Mouse (Mus musculus) embryonic facial prominence, embryonic 10.5 days (tissue): Measurements from ENCODE around the gene Scgb1b30. TPM values are rescaled to one million over a fixed set of nuclear protein-coding genes. Genes with fewer than 3 reads are reported as not detected.
A peak's percentile ranks its signal among the peaks of the same experiment; 100 is the strongest.

Experiments used
- DNase-seq: peaks from one replicate; pipeline ENCODE4 v3.0.0-alpha.2; 2017; ENCODE audit warnings: low spot score
- H3K27ac ChIP-seq: fragments of 300-500 bp; sonication (generic); replicated peaks from 2 replicates; pipeline ENCODE4 v1.5.1; 2016; ENCODE audit warnings: mild to moderate bottlenecking
- H3K27me3 ChIP-seq: fragments of 300-500 bp; sonication (generic); replicated peaks from 2 replicates; pipeline ENCODE4 v1.6.1; 2016; ENCODE audit warnings: low read depth, mild to moderate bottlenecking; ENCODE audit not compliant: poor library complexity, severe bottlenecking
- H3K36me3 ChIP-seq: fragments of 300-500 bp; sonication (generic); replicated peaks from 2 replicates; pipeline ENCODE4 v1.6.1; 2016; ENCODE audit warnings: mild to moderate bottlenecking, moderate library complexity
- H3K4me1 ChIP-seq: fragments of 300-500 bp; sonication (generic); 2 replicates; pipeline ENCODE4 v1.6.1; 2016
- H3K4me3 ChIP-seq: fragments of 300-500 bp; sonication (generic); 2 replicates; pipeline ENCODE4 v1.5.1; 2016; ENCODE audit warnings: mild to moderate bottlenecking, moderate library complexity
- H3K9me3 ChIP-seq: fragments of 300-500 bp; sonication (generic); 2 replicates; pipeline ENCODE4 v1.6.1; 2016; ENCODE audit warnings: mild to moderate bottlenecking
- WGBS: fragments of 180-500 bp; shearing (Covaris S2); methylation state at CpG from one replicate; pipeline ENCODE4 v1.1.7; 2016; 5-methylcytosine and 5-hydroxymethylcytosine counted together
- polyA plus RNA-seq: library from polyadenylated mRNA; unstranded; fragments of >200 nt; fragmentation: Nextera tagmentation; extraction: Ambion mirVana; gene quantifications from 2 replicates; pipeline ENCODE4 v1.2.1, GENCODE M21; 2016

The Scgb1b30 gene
- polyA plus RNA-seq, 1 experiment from 2014 or later = not detected

DNA sequence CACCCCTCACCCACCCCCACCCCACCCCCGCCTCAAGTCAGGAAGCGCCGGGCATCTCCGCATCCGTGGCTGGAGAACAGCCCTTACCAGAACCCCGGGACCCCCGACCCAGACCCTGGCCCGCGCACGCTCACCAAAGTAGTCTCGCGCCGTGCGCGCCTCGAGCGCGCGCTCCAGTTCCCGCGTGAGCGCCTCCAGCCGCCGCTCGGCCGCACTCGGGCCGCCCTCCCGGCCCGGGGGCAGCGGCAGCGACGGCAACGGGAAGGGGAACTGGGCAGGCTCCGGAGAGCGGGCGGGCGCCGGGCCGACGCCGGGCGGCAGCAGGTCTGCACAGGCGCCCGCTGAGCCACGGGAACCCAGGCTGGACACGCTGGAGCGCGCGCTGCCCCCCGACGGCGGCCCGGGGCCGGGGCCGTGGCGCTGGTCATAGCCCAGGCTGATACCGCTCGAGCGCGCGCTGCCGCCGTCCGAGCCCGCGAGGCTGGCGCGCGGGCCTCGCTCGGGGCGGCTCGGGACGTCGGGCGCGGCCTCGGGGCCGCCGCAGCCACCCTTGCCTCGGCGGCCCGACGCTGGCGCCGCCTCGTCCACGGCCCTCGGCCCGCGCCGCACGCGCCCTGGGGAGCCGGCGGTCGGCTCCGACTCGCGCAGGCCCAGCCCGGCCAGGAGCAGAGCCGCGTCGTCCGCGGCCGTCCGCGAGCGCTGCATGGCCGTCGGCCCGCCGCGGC is 37.3 kb downstream of the Scgb1b30 start:
- Histone ChIP-seq H3K27ac (peak overlapping the region; percentile 95), H3K27me3 (no peaks in the 10 kb centered on the region), H3K9me3 (peaks cover 2% of the 10 kb centered on the region; the same call in 1 of the 2 replicates), H3K4me1 (peaks cover 25% of the 10 kb centered on the region), H3K4me3 (peak overlapping the region; percentile 87), H3K36me3 (peaks cover 18% of the 10 kb centered on the region)
- 2% methylated on average over 116 of the region's 116 CpGs for WGBS
- peak; percentile 80 for DNase-seq

DNA sequence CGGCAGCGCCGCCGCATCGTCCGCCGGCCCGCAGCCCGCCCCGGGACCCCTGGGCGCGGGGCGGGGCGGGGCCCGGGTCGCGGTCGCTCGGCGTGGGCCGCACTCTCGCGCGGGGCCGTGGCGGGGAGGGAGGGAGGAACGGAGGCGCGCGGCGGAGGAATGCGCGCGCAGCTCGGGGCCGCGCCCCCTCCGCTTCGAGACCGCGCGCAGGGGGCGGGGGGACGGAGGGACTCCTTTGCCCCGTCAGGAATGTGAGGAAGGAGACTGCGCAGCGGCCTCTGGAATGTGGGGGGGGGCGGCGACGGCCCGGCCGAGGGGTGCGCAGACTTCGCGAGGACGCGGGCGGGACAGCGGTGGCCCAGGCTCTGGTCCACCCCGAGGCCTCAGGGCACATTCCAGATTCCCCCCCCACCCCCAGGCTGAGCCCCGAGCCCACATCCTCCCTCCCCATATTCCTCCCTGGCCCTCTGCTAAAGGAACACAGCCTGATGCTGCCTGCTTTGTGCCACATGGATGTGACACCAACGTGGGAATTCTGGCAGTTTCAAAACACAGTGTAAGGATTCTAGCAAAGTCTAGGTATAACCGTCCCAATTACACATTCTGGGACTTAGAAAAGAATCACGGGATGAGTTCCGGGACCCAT is 38.0 kb downstream of the Scgb1b30 start, which contains the start of gene Wtip:
TSS of gene Wtip (minus strand) at position 152 of the 646 bp plus-strand sequence.
- H3K4me3 ChIP-seq = peak within 1 kb of the TSS; percentile 87
- peak within 1 kb of the TSS; percentile 95 for H3K27ac ChIP-seq
- no peaks in the 10 kb centered on the region for H3K27me3 ChIP-seq
- peaks cover 25% of the 10 kb centered on the region for H3K4me1 ChIP-seq
- H3K36me3 ChIP-seq = peaks cover 11% of the 10 kb centered on the region
- peak; percentile 94 for DNase-seq
- WGBS = 4% methylated on average over 64 of the region's 65 CpGs
- H3K9me3 ChIP-seq = no peaks in the 10 kb centered on the region

DNA sequence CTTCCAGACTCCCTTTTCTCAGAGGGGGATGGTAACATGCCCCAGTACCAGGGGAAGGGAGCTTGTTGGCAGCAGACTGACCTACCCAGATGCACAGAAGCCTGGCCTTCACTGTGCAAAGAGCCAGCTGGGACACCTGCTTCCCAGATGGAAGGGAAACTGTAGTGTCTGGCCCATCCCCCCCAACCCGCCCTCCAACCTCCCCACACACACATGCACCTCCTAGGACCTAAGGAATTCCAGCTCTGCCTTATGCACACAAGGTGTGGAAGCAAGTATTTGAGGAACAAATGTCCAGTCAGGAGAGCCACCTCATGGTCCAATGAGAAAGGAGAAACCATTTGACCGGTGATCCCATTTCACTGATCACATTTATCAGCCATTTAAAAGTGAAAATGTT is 39.1 kb downstream of the Scgb1b30 start:
- WGBS = 78% methylated on average over 2 of the region's 2 CpGs
- Histone ChIP-seq H3K27me3 (no peaks in the 10 kb centered on the region), H3K36me3 (peaks cover 4% of the 10 kb centered on the region), H3K27ac (no peak overlapping the region), H3K4me3 (peak overlapping the region; percentile 87; the same call in 1 of the 2 replicates), H3K9me3 (no peaks in the 10 kb centered on the region), H3K4me1 (peaks cover 25% of the 10 kb centered on the region)
- peak; percentile 59 for DNase-seq

DNA sequence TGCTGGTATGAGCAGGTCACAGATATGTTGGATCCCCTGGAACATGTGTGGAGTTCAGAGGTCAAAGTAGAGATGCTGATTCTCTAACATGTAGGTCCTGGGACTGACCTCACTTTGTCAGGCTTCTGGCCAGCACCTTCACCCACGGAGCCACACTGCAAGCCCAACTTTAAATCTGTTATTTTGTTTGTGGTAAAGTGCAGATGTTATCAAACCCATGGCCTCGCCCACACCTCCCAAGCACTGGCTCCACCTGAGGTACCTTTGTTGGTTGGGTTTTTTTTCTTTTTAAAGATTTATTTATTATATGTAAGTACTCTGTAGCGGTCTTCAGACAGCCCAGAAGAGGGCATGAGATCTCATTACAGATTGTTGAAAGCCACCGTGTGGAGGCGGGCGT is 44.3 kb downstream of the Scgb1b30 start:
- Histone ChIP-seq H3K4me1 (no peaks in the 10 kb centered on the region), H3K36me3 (peaks cover 52% of the 10 kb centered on the region), H3K4me3 (no peak overlapping the region)

DNA sequence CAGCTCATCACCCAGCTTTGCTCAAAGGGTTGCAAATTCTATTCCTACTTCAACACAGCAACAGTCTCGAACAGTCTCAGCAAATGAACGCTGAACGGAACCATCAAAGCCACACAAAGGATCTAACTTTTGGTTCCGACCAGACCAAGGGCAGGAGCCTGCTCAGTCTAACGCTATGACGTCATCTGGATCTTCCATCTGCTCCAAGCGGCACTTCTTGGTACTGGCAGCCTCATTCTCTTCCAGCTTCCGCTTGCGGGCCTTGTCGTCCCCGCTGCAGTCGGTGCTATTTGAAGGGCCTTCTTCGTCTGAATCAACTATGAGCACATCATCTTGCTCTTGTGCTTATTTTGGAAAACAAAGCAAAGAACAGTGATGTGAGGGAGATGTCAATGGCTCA is 45.9 kb downstream of the Scgb1b30 start:
- Histone ChIP-seq H3K27ac (no peak overlapping the region), H3K27me3 (no peaks in the 10 kb centered on the region), H3K4me3 (no peak overlapping the region), H3K9me3 (peaks cover 3% of the 10 kb centered on the region; the same call in 1 of the 2 replicates), H3K4me1 (no peaks in the 10 kb centered on the region), H3K36me3 (peaks cover 68% of the 10 kb centered on the region)
- 96% methylated on average over 13 of the region's 13 CpGs for WGBS
- no peak for DNase-seq

More for the DNA sequence above, 44.3 kb downstream of the Scgb1b30 start:
- DNase-seq = no peak
- 90% methylated on average over 6 of the region's 6 CpGs for WGBS
- H3K27ac ChIP-seq = no peak overlapping the region
- H3K27me3 ChIP-seq = no peaks in the 10 kb centered on the region
- H3K9me3 ChIP-seq = peaks cover 3% of the 10 kb centered on the region; the same call in 1 of the 2 replicates

DNA sequence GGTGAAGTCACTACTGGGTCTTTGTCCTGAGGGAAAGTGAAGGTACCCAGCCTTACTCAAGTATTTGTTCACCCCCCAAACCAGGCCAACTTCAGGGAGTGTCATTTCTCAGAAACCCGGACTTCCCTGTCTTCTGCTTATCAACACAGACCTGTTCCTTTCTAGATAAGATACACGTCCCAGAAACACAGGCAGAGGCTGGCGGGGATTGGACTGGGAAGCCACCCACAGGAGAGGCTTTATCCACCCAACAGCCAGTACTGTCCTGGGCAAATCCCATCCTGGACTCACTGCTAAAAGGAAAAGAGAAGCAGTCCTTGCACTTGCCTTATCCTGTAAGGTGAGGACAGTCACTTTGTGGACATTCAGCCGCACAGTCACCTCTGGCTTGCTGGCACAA is 52.0 kb downstream of the Scgb1b30 start:
- no peak for DNase-seq
- H3K27ac ChIP-seq = no peak overlapping the region
- peaks cover 100% of the 10 kb centered on the region for H3K36me3 ChIP-seq
- H3K9me3 ChIP-seq = peaks cover 4% of the 10 kb centered on the region; the same call in 1 of the 2 replicates
- WGBS = 86% methylated on average over 4 of the region's 4 CpGs
- no peaks in the 10 kb centered on the region for H3K27me3 ChIP-seq
- no peaks in the 10 kb centered on the region for H3K4me1 ChIP-seq
- H3K4me3 ChIP-seq = no peak overlapping the region

Other genes starting within 250 kb of the Scgb1b30 start
- not detected in 2 replicates for gene Scgb2b26, start 150.4 kb upstream of the Scgb1b30 start, polyA plus RNA-seq
- gene Scgb2b27, start 81.5 kb upstream of the Scgb1b30 start, polyA plus RNA-seq = not detected in 2 replicates
- not detected in 2 replicates for gene Scgb1b27, start 73.9 kb upstream of the Scgb1b30 start, polyA plus RNA-seq
- gene Wtip, start 37.8 kb downstream of the Scgb1b30 start, polyA plus RNA-seq = 6.2 and 7.2 TPM in 2 replicates
- gene Uba2, start 74.2 kb downstream of the Scgb1b30 start, polyA plus RNA-seq = 289 and 295 TPM in 2 replicates
- gene Pdcd2l, start 101.2 kb downstream of the Scgb1b30 start, polyA plus RNA-seq = 73.5 and 80.8 TPM in 2 replicates
- 347 and 381 TPM in 2 replicates for gene Gpi1, start 134.9 kb downstream of the Scgb1b30 start, polyA plus RNA-seq
- 0.62 TPM in 1 of 2 replicates, not detected in the other for gene Gm6096, start 155.6 kb downstream of the Scgb1b30 start, polyA plus RNA-seq
- gene 4931406P16Rik, start 218.1 kb downstream of the Scgb1b30 start, polyA plus RNA-seq = 27.8 and 30.7 TPM in 2 replicates